Comparison of ENCODE assay signal across 9 mouse cellular contexts in genomic region chr7:109528356-109528755, GRCm38 (mm10). TPM values are rescaled to one million over a fixed set of nuclear protein-coding genes. Genes with fewer than 3 reads are reported as not detected.
DNase-seq lines count a peak whose midpoint lies in the region; ATAC-seq lines count a peak whose summit lies in the region.
"Had no signal": no experiment of that assay in that cellular context is flagged by ENCODE, and none has a peak within 500 bp of the region (broad histone marks: within the 10 kb centered on the region; RNA-seq: fewer than 3 reads in every experiment).

No protein-coding gene starts in this region.

- no peaks in the 10 kb centered on the region for H3K27me3 ChIP-seq in forebrain, embryonic 16.5 days (replicated peaks; ENCODE audit: control insufficient read depth, insufficient read depth, low read length)
- no peaks in the 10 kb centered on the region for H3K27me3 ChIP-seq in limb, embryonic 10.5 days (ENCODE audit: low read depth, poor library complexity, severe bottlenecking)
- no peaks in the 10 kb centered on the region for H3K27me3 ChIP-seq in midbrain, embryonic 13.5 days
- H3K27me3 ChIP-seq: Patski had no signal

- peak; percentile 61 for ATAC-seq in forebrain, embryonic 16.5 days
- ATAC-seq in hematopoietic stem cell, adult 5-6 weeks (replicated peaks in 1 of 2; ENCODE audit: insufficient read depth in 1 of 2, low FRiP score in 2 of 2, low TSS enrichment in 1 of 2, low read depth in 1 of 2, poor library complexity in 2 of 2, severe bottlenecking in 2 of 2) = peak; percentile 54 to 66
- peak; percentile 79 for ATAC-seq in midbrain, embryonic 13.5 days
- ATAC-seq in frontal cortex, adult (ENCODE audit: low TSS enrichment) = no peak
- ATAC-seq: Patski had no signal

- H3K9ac ChIP-seq in forebrain, embryonic 16.5 days (replicated peaks; ENCODE audit: low read depth, low read length) = no peak overlapping the region
- H3K9ac ChIP-seq in midbrain, embryonic 13.5 days (replicated peaks) = 0 out of 2 replicates have a peak overlapping the region, but pooled peaks have one; percentile 19

- no peaks in the 10 kb centered on the region; the same call in 1 of the 2 replicates for H3K4me1 ChIP-seq in forebrain, embryonic 16.5 days (replicated peaks; ENCODE audit: control insufficient read depth, insufficient read depth, low read length)
- no peaks in the 10 kb centered on the region for H3K4me1 ChIP-seq in limb, embryonic 10.5 days
- H3K4me1 ChIP-seq in midbrain, embryonic 13.5 days (replicated peaks) = 0 out of 2 replicates have a peak, but pooled peaks cover 3% of the 10 kb centered on the region

- H3K27ac ChIP-seq in forebrain, embryonic 16.5 days (ENCODE audit: low read length) = no peak overlapping the region
- no peak overlapping the region for H3K27ac ChIP-seq in limb, embryonic 10.5 days
- H3K27ac ChIP-seq in midbrain, embryonic 13.5 days = no peak overlapping the region

- peaks cover 11% of the 10 kb centered on the region for H3K36me3 ChIP-seq in forebrain, embryonic 16.5 days (ENCODE audit: control insufficient read depth, insufficient read depth)
- peaks cover 89% of the 10 kb centered on the region for H3K36me3 ChIP-seq in limb, embryonic 10.5 days
- H3K36me3 ChIP-seq in midbrain, embryonic 13.5 days = peaks cover 60% of the 10 kb centered on the region

- intact Hi-C loops in left cerebral cortex, postnatal 14 days (cut with DNase I) = loop anchor here (5.0 kb wide), 1 partner anchor 89 kb away; no protein-coding TSS in a partner anchor

- no peaks in the 10 kb centered on the region for H3K9me3 ChIP-seq in forebrain, embryonic 16.5 days (ENCODE audit: control insufficient read depth, low read length)
- H3K9me3 ChIP-seq in limb, embryonic 10.5 days (replicated peaks) = no peaks in the 10 kb centered on the region
- no peaks in the 10 kb centered on the region for H3K9me3 ChIP-seq in midbrain, embryonic 13.5 days

- peak; percentile 49 to 53 for DNase-seq in left cerebral cortex, postnatal 14 days (ENCODE audit: low spot score in 2 of 2)
- DNase-seq in left cerebral cortex, adult 8-10 months (ENCODE audit: low spot score in 2 of 2) = no peak
- DNase-seq in cerebellum, adult 18-20 months = peak; percentile 49 to 54
- DNase-seq in limb, embryonic 10.5 days (ENCODE audit: low spot score) = peak; percentile 61

- H3K4me3 ChIP-seq in forebrain, embryonic 16.5 days (replicated peaks; ENCODE audit: low read length) = no peak overlapping the region
- H3K4me3 ChIP-seq in limb, embryonic 10.5 days = no peak overlapping the region
- H3K4me3 ChIP-seq in midbrain, embryonic 13.5 days (replicated peaks) = no peak overlapping the region

- WGBS in forebrain, embryonic 16.5 days = 9% methylated on average over 3 of the region's 3 CpGs
- whole genome bisulfite sequencing in limb, embryonic 10.5 days = 21% methylated on average over 3 of the region's 3 CpGs
- WGBS in midbrain, embryonic 13.5 days = 12% methylated on average over 3 of the region's 3 CpGs

- no peak overlapping the region for H3K4me2 ChIP-seq in forebrain, embryonic 16.5 days (ENCODE audit: low read length)
- no peak overlapping the region for H3K4me2 ChIP-seq in midbrain, embryonic 13.5 days (replicated peaks)

RNA-seq across cellular contexts. Expression of gene Rpl27a, which starts 9.4 kb away (rescaled TPM):
- total RNA-seq in left cerebral cortex, postnatal 14 days (2021) = 100 to 1,000 TPM; 101 to 121 TPM
- 100 to 1,000 TPM; 143 to 153 (median 150) TPM for total RNA-seq in left cerebral cortex, adult 8-10 months (2022)
- 76.6 and 87.0 TPM in 2 replicates for polyA plus RNA-seq in forebrain, embryonic 16.5 days (2015; fragmentation: Nextera tagmentation; extraction: Ambion mirVana)
- total RNA-seq in hematopoietic stem cell, adult 5-6 weeks (2017) = 984 and 1,102 TPM in 2 replicates
- 130 and 159 TPM in 2 replicates for polyA plus RNA-seq in limb, embryonic 10.5 days (2016; fragmentation: Nextera tagmentation; extraction: Ambion mirVana)
- polyA plus RNA-seq in midbrain, embryonic 13.5 days (2015; fragmentation: Nextera tagmentation; extraction: Ambion mirVana) = 85.2 TPM in 2 replicates

RNA-seq across cellular contexts. Expression of gene Trim66, which starts 20.4 kb away (rescaled TPM):
- 10 to 100 TPM in 1 of 2 experiments, 1 to 10 TPM in 1; 8.7 to 11.0 TPM for total RNA-seq in left cerebral cortex, postnatal 14 days (2021)
- 10 to 100 TPM; 19.9 to 22.3 (median 20.7) TPM for total RNA-seq in left cerebral cortex, adult 8-10 months (2022)
- 0.25 and 0.57 TPM in 2 replicates for polyA plus RNA-seq in forebrain, embryonic 16.5 days (2015; fragmentation: Nextera tagmentation; extraction: Ambion mirVana)
- 0.06 and 0.30 TPM in 2 replicates for total RNA-seq in hematopoietic stem cell, adult 5-6 weeks (2017)
- 0.03 and 0.05 TPM in 2 replicates for polyA plus RNA-seq in limb, embryonic 10.5 days (2016; fragmentation: Nextera tagmentation; extraction: Ambion mirVana)
- 0.40 and 0.46 TPM in 2 replicates for polyA plus RNA-seq in midbrain, embryonic 13.5 days (2015; fragmentation: Nextera tagmentation; extraction: Ambion mirVana)

Comparison
In these comparisons a context has a peak if more than half of its experiments do, and no peak if none do; other contexts are left out.
1. DNase-seq: peak in left cerebral cortex, postnatal 14 days (2 of 2), cerebellum, adult 18-20 months (2 of 2) and limb, embryonic 10.5 days (single experiment); none in left cerebral cortex, adult 8-10 months (0 of 2).